Comparison of ENCODE assay signal across 1 mouse cellular context in the genomic region with DNA sequence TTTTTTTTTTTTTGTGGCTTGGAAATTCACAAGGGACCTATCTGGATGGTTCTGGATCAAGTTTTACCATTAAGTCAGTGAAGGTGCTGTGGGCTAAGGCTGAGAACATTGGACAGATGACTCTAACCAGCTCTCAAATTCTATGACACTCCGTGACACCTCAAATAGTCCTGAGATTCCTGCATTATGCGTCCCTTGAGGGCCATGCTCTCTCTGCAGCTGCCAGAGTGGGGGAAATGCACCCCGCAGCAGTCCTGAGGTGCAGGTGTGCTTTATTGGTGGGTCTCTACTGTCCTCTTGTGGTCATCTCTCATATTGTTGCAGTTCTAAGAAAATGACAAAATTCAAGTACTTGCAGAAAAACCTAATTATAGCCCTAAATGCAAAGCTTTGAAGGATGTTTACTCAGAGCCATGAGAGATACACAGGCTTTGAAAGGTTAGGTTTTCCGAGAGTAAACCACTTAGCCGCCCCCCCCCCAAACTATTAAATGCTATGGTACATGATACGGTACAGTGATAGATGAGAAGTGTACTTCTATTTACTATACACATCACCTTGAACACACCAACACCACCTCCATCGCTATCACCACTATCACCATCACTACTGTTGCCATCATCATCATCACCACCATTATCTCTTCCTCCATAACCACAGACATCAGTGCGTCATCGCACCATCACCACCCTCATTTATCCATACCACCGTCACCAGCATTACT.
TF ChIP-seq lines count a peak whose summit lies in the region.

No protein-coding gene starts in this region.

TF ChIP-seq in CH12.LX, 34 proteins besides CTCF, POLR2A, EP300 and RAD21 (continued from another document):
- TF ChIP-seq JUND (conservative IDR thresholded peaks at IDR 0.05; ENCODE audit: low read depth, low read length) (0 out of 2 replicates have a peak, but pooled peaks have one; percentile 13), MAX (IDR thresholded peaks at IDR 0.05; ENCODE audit: low read length) (no peak), USF2 (conservative IDR thresholded peaks at IDR 0.05; ENCODE audit: low read depth, low read length) (no peak), ZC3H11A (IDR thresholded peaks at IDR 0.05; ENCODE audit: low read depth, low read length) (no peak; the same call in 1 of the 2 replicates), MYC (IDR thresholded peaks at IDR 0.05; ENCODE audit: low read depth, low read length) (0 out of 2 replicates have a peak, but pooled peaks have one; percentile 39), TCF12 (IDR thresholded peaks at IDR 0.05; ENCODE audit: low read depth, low read length) (peak; percentile 65), SMC3 (IDR thresholded peaks at IDR 0.05; ENCODE audit: low read depth, low read length) (peak; percentile 72), BHLHE40 (IDR thresholded peaks at IDR 0.05; ENCODE audit: low read depth, low read length) (0 out of 2 replicates have a peak, but pooled peaks have one; percentile 12)
